Mouse (Mus musculus) adrenal gland, adult 8-10 months (tissue): Measurements from ENCODE around the gene Foxp1. TPM values are rescaled to one million over a fixed set of nuclear protein-coding genes. Genes with fewer than 3 reads are reported as not detected.

ENCODE experiments used
- DNase-seq: peaks from one replicate; pipeline ENCODE4 v3.0.0; 2022
- total RNA-seq, 4 experiments: library from RNA; stranded (reverse); gene quantifications; 2 replicates each; pipeline ENCODE4 v1.2.4; 2022

The Foxp1 gene
- total RNA-seq, 4 experiments from 2014 or later: 37.1 to 93.2 (median 58.8) TPM

GRCm38 (mm10) chr6:99484197-99484725 is 38.3 kb downstream of the Foxp1 start:
- no peak for DNase-seq

GRCm38 (mm10) chr6:99483556-99483955 is 39.0 kb downstream of the Foxp1 start:
- no peak for DNase-seq

GRCm38 (mm10) chr6:99481568-99481967 is 41.0 kb downstream of the Foxp1 start:
- DNase-seq: no peak

- DNase-seq: no peak
Observed at GRCm38 (mm10) chr6:99478873-99479650, 43.5 kb downstream of the Foxp1 start.

- DNase-seq: no peak
Observed at GRCm38 (mm10) chr6:99475040-99475439, 47.5 kb downstream of the Foxp1 start.

GRCm38 (mm10) chr6:99470906-99471305 is 51.6 kb downstream of the Foxp1 start:
- no peak for DNase-seq

GRCm38 (mm10) chr6:99469134-99469834 is 53.2 kb downstream of the Foxp1 start:
- DNase-seq: no peak

GRCm38 (mm10) chr6:99467831-99468230 is 54.7 kb downstream of the Foxp1 start:
- DNase-seq: no peak

- DNase-seq: no peak
Observed at GRCm38 (mm10) chr6:99467109-99467508, 55.4 kb downstream of the Foxp1 start.

- DNase-seq: no peak
Observed at GRCm38 (mm10) chr6:99466354-99466753, 56.2 kb downstream of the Foxp1 start.

GRCm38 (mm10) chr6:99464449-99464848 is 58.1 kb downstream of the Foxp1 start:
- DNase-seq: no peak

GRCm38 (mm10) chr6:99463906-99464305 is 58.6 kb downstream of the Foxp1 start:
- no peak for DNase-seq

GRCm38 (mm10) chr6:99458775-99459174 is 63.7 kb downstream of the Foxp1 start:
- DNase-seq: no peak

- DNase-seq: no peak
Observed at GRCm38 (mm10) chr6:99453763-99454520, 68.6 kb downstream of the Foxp1 start.

GRCm38 (mm10) chr6:99452638-99453185 is 69.8 kb downstream of the Foxp1 start:
- DNase-seq: no peak

- no peak for DNase-seq
Observed at GRCm38 (mm10) chr6:99451479-99451878, 71.0 kb downstream of the Foxp1 start.

- no peak for DNase-seq
Observed at GRCm38 (mm10) chr6:99447447-99447846, 75.1 kb downstream of the Foxp1 start.

GRCm38 (mm10) chr6:99446801-99447415 is 75.6 kb downstream of the Foxp1 start:
- peak; percentile 44 for DNase-seq

GRCm38 (mm10) chr6:99443460-99443859 is 79.1 kb downstream of the Foxp1 start:
- no peak for DNase-seq

GRCm38 (mm10) chr6:99441100-99441499 is 81.4 kb downstream of the Foxp1 start:
- no peak for DNase-seq

GRCm38 (mm10) chr6:99440606-99441005 is 81.9 kb downstream of the Foxp1 start:
- no peak for DNase-seq

- DNase-seq: no peak
Observed at GRCm38 (mm10) chr6:99439878-99440361, 82.6 kb downstream of the Foxp1 start.
